Mouse (Mus musculus) liver, embryonic 16.5 days (tissue): ENCODE data around the gene Mbnl3. TPM values are rescaled to one million over a fixed set of nuclear protein-coding genes. Genes with fewer than 3 reads are reported as not detected.

Experiments
- ATAC-seq: fragments of 200-750 bp; cut with Nextera tagmentation; 2 replicates; pipeline ENCODE4 v1.8.0; 2017; ENCODE audit warnings: low read depth, mild to moderate bottlenecking, moderate number of reproducible peaks, moderate library complexity
- H3K27ac ChIP-seq: fragments of 300-500 bp; sonication (generic); 2 replicates; pipeline ENCODE4 v1.5.1; 2014; ENCODE audit warnings: mild to moderate bottlenecking, low read length
- H3K27me3 ChIP-seq: fragments of 300-500 bp; sonication (generic); 2 replicates; pipeline ENCODE4 v1.6.1; 2014; ENCODE audit warnings: low read depth, low read length, mixed read lengths; ENCODE audit not compliant: control insufficient read depth, insufficient read depth
- H3K36me3 ChIP-seq: fragments of 300-500 bp; sonication (generic); 2 replicates; pipeline ENCODE4 v1.6.1; 2014; ENCODE audit warnings: mild to moderate bottlenecking; ENCODE audit not compliant: control insufficient read depth, insufficient read depth
- H3K4me1 ChIP-seq: fragments of 300-500 bp; sonication (generic); 2 replicates; pipeline ENCODE4 v1.6.1; 2014; ENCODE audit warnings: low read depth, low read length, mixed read lengths; ENCODE audit not compliant: control insufficient read depth
- H3K4me2 ChIP-seq: fragments of 300-500 bp; sonication (generic); 2 replicates; pipeline ENCODE4 v1.6.1; 2014; ENCODE audit warnings: low read depth, low read length, mixed read lengths
- H3K4me3 ChIP-seq: fragments of 300-500 bp; sonication (generic); 2 replicates; pipeline ENCODE4 v1.5.1; 2014; ENCODE audit warnings: low read depth, mild to moderate bottlenecking, low read length
- H3K9ac ChIP-seq: fragments of 300-500 bp; sonication (generic); 2 replicates; pipeline ENCODE4 v1.6.1; 2014; ENCODE audit warnings: low read depth, low read length
- H3K9me3 ChIP-seq: fragments of 300-500 bp; sonication (generic); replicated peaks from 2 replicates; pipeline ENCODE4 v1.6.1; 2016; ENCODE audit warnings: low read length; ENCODE audit not compliant: control insufficient read depth
- WGBS: fragments of 180-500 bp; shearing (Covaris S2); extraction: QIAGEN DNeasy Blood & Tissue Kit; methylation state at CpG from one replicate; pipeline ENCODE4 v1.1.7; 2014; ENCODE audit not compliant: insufficient replicate concordance; 5-methylcytosine and 5-hydroxymethylcytosine counted together
- microRNA-seq: library from miRNA; unstranded; fragments of <30 nt; microRNA quantifications from one replicate; pipeline ENCODE4, GENCODE M21; 2016
- polyA plus RNA-seq: library from polyadenylated mRNA; unstranded; fragments of >200 nt; fragmentation: Nextera tagmentation; extraction: Ambion mirVana; gene quantifications from 2 replicates; pipeline ENCODE4 v1.2.1, GENCODE M21; 2015

The Mbnl3 gene
- polyA plus RNA-seq, 1 experiment from 2014 or later, result 5.9 TPM

- H3K27me3 ChIP-seq, result no peaks in the 10 kb centered on the region
- no peak overlapping the region for H3K9ac ChIP-seq
- H3K4me1 ChIP-seq, result no peaks in the 10 kb centered on the region
- WGBS, result 23% methylated on average over 3 of the region's 3 CpGs
- H3K27ac ChIP-seq, result no peak overlapping the region
- no peak for ATAC-seq
- H3K4me2 ChIP-seq, result no peak overlapping the region
- no peaks in the 10 kb centered on the region for H3K9me3 ChIP-seq
- no peaks in the 10 kb centered on the region for H3K36me3 ChIP-seq
- no peak overlapping the region for H3K4me3 ChIP-seq
These were observed 129.6 kb downstream of the Mbnl3 start for GRCm38 (mm10) chrX:51076744-51077143.

Small RNA genes lying within 50 kb of the gene (microRNA-seq; reads per million reads assigned to microRNA genes)
- not detected for gene Gm23417

Other genes with a start within 250 kb of the Mbnl3 start
- gene Rap2c, start 188.5 kb downstream of the Mbnl3 start, polyA plus RNA-seq, result 7.6 and 8.5 TPM in 2 replicates